Mouse (Mus musculus) testis, adult 2 months (tissue): Measurements from ENCODE around the gene E130308A19Rik.

ENCODE experiments used
- CTCF ChIP-seq: fragments of 200-500 bp; IDR thresholded peaks from 2 replicates; pipeline ENCODE4 v1.5.1; 2012; ENCODE audit warnings: low read depth, mild to moderate bottlenecking, inconsistent platforms, low read length, moderate library complexity; ENCODE audit not compliant: control insufficient read depth, insufficient read depth, insufficient replicate concordance
- POLR2A ChIP-seq: fragments of 200-500 bp; IDR thresholded peaks from 2 replicates; pipeline ENCODE4 v1.6.1; 2012; ENCODE audit warnings: low read depth, mild to moderate bottlenecking, inconsistent platforms, low read length, moderate library complexity; ENCODE audit not compliant: control insufficient read depth

- TF ChIP-seq POLR2A (no peak), CTCF (no peak)
Measured at GRCm38 (mm10) chr4:59663451-59663850, 37.4 kb downstream of the E130308A19Rik start.
